Mouse (Mus musculus) lung, adult 2 months (tissue): ENCODE results near the gene Adm. TPM values are rescaled to one million over a fixed set of nuclear protein-coding genes. Genes with fewer than 3 reads are reported as not detected.
A peak's percentile ranks its signal among the peaks of the same experiment; 100 is the strongest.
"Not testable (repeated sequence)": the region's sequence is repeated elsewhere in the genome, so short reads cannot be mapped to it uniquely, and the experiment has no call there.

Experiments used
- DNase-seq: peaks from one replicate; pipeline ENCODE4 v3.0.0; 2022
- H3K4me1 ChIP-seq: fragments of 200-500 bp; 2 replicates; pipeline ENCODE4 v1.6.1; 2011; ENCODE audit warnings: low read length; ENCODE audit not compliant: control insufficient read depth, insufficient read depth
- H3K4me3 ChIP-seq: fragments of 200-500 bp; replicated peaks from 2 replicates; pipeline ENCODE3; 2011; ENCODE audit warnings: low read depth, mild to moderate bottlenecking, control low read depth, low read length; ENCODE audit errors: extremely low read depth
- CTCF ChIP-seq: fragments of 200-500 bp; IDR thresholded peaks from 2 replicates; pipeline ENCODE4 v1.5.1; 2011; ENCODE audit warnings: mild to moderate bottlenecking, low read length, control low read depth; ENCODE audit not compliant: insufficient read depth
- POLR2A ChIP-seq: fragments of 200-500 bp; IDR thresholded peaks from 2 replicates; pipeline ENCODE4 v1.6.1; 2011; ENCODE audit warnings: low read depth, mild to moderate bottlenecking, control low read depth, low read length, borderline replicate concordance; ENCODE audit errors: extremely low read depth
- WGBS: fragments of 180-500 bp; shearing (Covaris S2); methylation state at CpG from one replicate; pipeline ENCODE4 v1.1.7; 2018; 5-methylcytosine and 5-hydroxymethylcytosine counted together
- polyA plus RNA-seq: library from polyadenylated mRNA; depleted of rRNA; stranded (reverse); fragments of >200 nt; gene quantifications from 2 replicates; pipeline ENCODE4 v1.2.3, GENCODE M21; 2012; rRNA removed

The Adm gene
- polyA plus RNA-seq: 9.6 and 11.3 TPM in 2 replicates

- peaks cover 13% of the 10 kb centered on the region for H3K4me1 ChIP-seq
- H3K4me3 ChIP-seq: peak within 1 kb of the TSS; percentile 51
- DNase-seq: peak; percentile 78
- TF ChIP-seq POLR2A: peak; percentile 95
- TF ChIP-seq CTCF: no peak
- 2% methylated on average over 30 of the region's 30 CpGs for WGBS
Measured at GRCm38 (mm10) chr7:110627486-110628272, at the start of gene Adm. TSS of gene Adm (plus strand) at chr7:110627661.

- Histone ChIP-seq H3K4me1 (no peaks in the 10 kb centered on the region; the same call in 1 of the 2 replicates), H3K4me3 (no peak overlapping the region)
- WGBS: 91% methylated on average over 3 of the region's 3 CpGs
- DNase-seq: no peak
- TF ChIP-seq CTCF: no peak
- no peak for TF ChIP-seq POLR2A
Measured at GRCm38 (mm10) chr7:110583705-110584104, 43.8 kb upstream of the Adm start.

GRCm38 (mm10) chr7:110584159-110584558 lies 43.3 kb upstream of the Adm start:
- Histone ChIP-seq H3K4me1 (no peaks in the 10 kb centered on the region; the same call in 1 of the 2 replicates), H3K4me3 (no peak overlapping the region)
- no peak for DNase-seq
- no peak for TF ChIP-seq POLR2A
- TF ChIP-seq CTCF: no peak
- 67% methylated on average over 2 of the region's 2 CpGs for WGBS

- H3K4me1 ChIP-seq: no peaks in the 10 kb centered on the region; the same call in 1 of the 2 replicates
- H3K4me3 ChIP-seq: no peak overlapping the region
- WGBS: 15% methylated on average over 2 of the region's 2 CpGs
- no peak for DNase-seq
- no peak for TF ChIP-seq CTCF
- TF ChIP-seq POLR2A: no peak
Measured at GRCm38 (mm10) chr7:110585250-110585649, 42.2 kb upstream of the Adm start.

- no peaks in the 10 kb centered on the region; the same call in none of the 2 replicates for H3K4me1 ChIP-seq
- TF ChIP-seq CTCF: no peak
- no peak for TF ChIP-seq POLR2A
- 78% methylated on average over 1 of the region's 1 CpGs for WGBS
- no peak for DNase-seq
- H3K4me3 ChIP-seq: no peak overlapping the region
Measured at GRCm38 (mm10) chr7:110587721-110588120, 39.7 kb upstream of the Adm start.

GRCm38 (mm10) chr7:110593991-110594390 lies 33.5 kb upstream of the Adm start:
- not testable (repeated sequence) for H3K4me3 ChIP-seq, DNase-seq, H3K4me1 ChIP-seq
- 91% methylated on average over 3 of the region's 3 CpGs for WGBS

- Histone ChIP-seq H3K4me1 (no peaks in the 10 kb centered on the region; the same call in 1 of the 2 replicates), H3K4me3 (no peak overlapping the region)
- WGBS: 85% methylated on average over 1 of the region's 1 CpGs
- TF ChIP-seq CTCF (no peak), POLR2A (no peak)
- no peak for DNase-seq
Measured at GRCm38 (mm10) chr7:110597141-110597540, 30.3 kb upstream of the Adm start.

GRCm38 (mm10) chr7:110605476-110605875 lies 22.0 kb upstream of the Adm start:
- Histone ChIP-seq H3K4me3 (no peak overlapping the region), H3K4me1 (no peaks in the 10 kb centered on the region)
- WGBS: 89% methylated on average over 4 of the region's 4 CpGs
- DNase-seq: no peak
- no peak for TF ChIP-seq CTCF
- no peak for TF ChIP-seq POLR2A

- H3K4me3 ChIP-seq: no peak overlapping the region
- no peak for DNase-seq
- TF ChIP-seq POLR2A (no peak), CTCF (no peak)
- no peaks in the 10 kb centered on the region; the same call in 1 of the 2 replicates for H3K4me1 ChIP-seq
- WGBS: 100% methylated on average over 1 of the region's 1 CpGs
Measured at GRCm38 (mm10) chr7:110606906-110607305, 20.6 kb upstream of the Adm start.
